Mouse (Mus musculus): ENCODE data around the gene Hap1.
"Not testable (repeated sequence)": the region's sequence is repeated elsewhere in the genome, so short reads cannot be mapped to it uniquely, and the experiment has no call there.

The Hap1 gene

GRCm38 (mm10) chr11:100389931-100390445, 34.1 kb upstream of the Hap1 start:
- no peak for DNase-seq (ENCODE audit: low spot score)

- no peak for DNase-seq (ENCODE audit: low spot score)
Observed at GRCm38 (mm10) chr11:100388588-100388987, 32.7 kb upstream of the Hap1 start.

- no peak for DNase-seq (ENCODE audit: low spot score)
Observed at GRCm38 (mm10) chr11:100387589-100388375, 31.9 kb upstream of the Hap1 start.

GRCm38 (mm10) chr11:100387111-100387510, 31.2 kb upstream of the Hap1 start:
- no peak for DNase-seq (ENCODE audit: low spot score)

GRCm38 (mm10) chr11:100386586-100386985, 30.7 kb upstream of the Hap1 start:
- no peak for DNase-seq (ENCODE audit: low spot score)

GRCm38 (mm10) chr11:100385016-100385415, 29.1 kb upstream of the Hap1 start:
- DNase-seq (ENCODE audit: low spot score): no peak

GRCm38 (mm10) chr11:100382682-100383081, 26.8 kb upstream of the Hap1 start:
- DNase-seq (ENCODE audit: low spot score): no peak

- DNase-seq (ENCODE audit: low spot score): no peak
Observed at GRCm38 (mm10) chr11:100379311-100379710, 23.4 kb upstream of the Hap1 start.

- no peak for DNase-seq (ENCODE audit: low spot score)
Observed at GRCm38 (mm10) chr11:100378446-100378845, 22.5 kb upstream of the Hap1 start.

- DNase-seq (ENCODE audit: low spot score): no peak
Observed at GRCm38 (mm10) chr11:100377989-100378388, 22.1 kb upstream of the Hap1 start.

- no peak for DNase-seq (ENCODE audit: low spot score)
Observed at GRCm38 (mm10) chr11:100376746-100377389, 20.9 kb upstream of the Hap1 start.

GRCm38 (mm10) chr11:100376005-100376404, 20.1 kb upstream of the Hap1 start:
- DNase-seq (ENCODE audit: low spot score): no peak

GRCm38 (mm10) chr11:100375127-100375526, 19.2 kb upstream of the Hap1 start:
- no peak for DNase-seq (ENCODE audit: low spot score)

- no peak for DNase-seq (ENCODE audit: low spot score)
Observed at GRCm38 (mm10) chr11:100371981-100372558, 16.1 kb upstream of the Hap1 start.

- DNase-seq (ENCODE audit: low spot score): no peak
Observed at GRCm38 (mm10) chr11:100369822-100370221, 13.9 kb upstream of the Hap1 start.

GRCm38 (mm10) chr11:100369145-100369544, 13.2 kb upstream of the Hap1 start:
- no peak for DNase-seq (ENCODE audit: low spot score)

- peak; percentile 20 for DNase-seq (ENCODE audit: low spot score)
Observed at GRCm38 (mm10) chr11:100362979-100363562, 7.1 kb upstream of the Hap1 start.

GRCm38 (mm10) chr11:100362209-100362978, 6.5 kb upstream of the Hap1 start:
- peak; percentile 75 for DNase-seq (ENCODE audit: low spot score)

GRCm38 (mm10) chr11:100361059-100361458, 5.1 kb upstream of the Hap1 start:
- not testable (repeated sequence) for DNase-seq (ENCODE audit: low spot score)

GRCm38 (mm10) chr11:100360175-100360574, 4.2 kb upstream of the Hap1 start:
- DNase-seq (ENCODE audit: low spot score): no peak

- no peak for DNase-seq (ENCODE audit: low spot score)
Observed at GRCm38 (mm10) chr11:100357408-100357807, 1.5 kb upstream of the Hap1 start.

GRCm38 (mm10) chr11:100356819-100357211, 887 bp upstream of the Hap1 start:
- DNase-seq (ENCODE audit: low spot score): no peak

Measured in layer of hippocampus, adult 9-10 months (tissue).